Mouse (Mus musculus): ENCODE results near the gene Camk2b.
"Not testable (repeated sequence)": the region's sequence is repeated elsewhere in the genome, so short reads cannot be mapped to it uniquely, and the experiment has no call there.

Gene Camk2b

GRCm38 (mm10) chr11:6016368-6016767 is 49.8 kb downstream of the Camk2b start:
- in situ Hi-C loops (cut with MboI, MseI): no loop called here

- in situ Hi-C loops (cut with MboI, MseI): no loop called here
Measured at GRCm38 (mm10) chr11:6015011-6015431, 51.1 kb downstream of the Camk2b start.

- in situ Hi-C loops (cut with MboI, MseI): no loop called here
Measured at GRCm38 (mm10) chr11:6013359-6013758, 52.8 kb downstream of the Camk2b start.

GRCm38 (mm10) chr11:6011879-6012278 is 54.3 kb downstream of the Camk2b start:
- in situ Hi-C loops (cut with MboI, MseI): no loop called here

- in situ Hi-C loops (cut with MboI, MseI): not testable (repeated sequence)
Measured at GRCm38 (mm10) chr11:6010751-6011482, 55.2 kb downstream of the Camk2b start.

GRCm38 (mm10) chr11:6007779-6008128 is 58.4 kb downstream of the Camk2b start:
- in situ Hi-C loops (cut with MboI, MseI): not testable (repeated sequence)

GRCm38 (mm10) chr11:6007010-6007778 is 59.0 kb downstream of the Camk2b start:
- in situ Hi-C loops (cut with MboI, MseI): not testable (repeated sequence)

GRCm38 (mm10) chr11:6006351-6007009 is 59.7 kb downstream of the Camk2b start:
- in situ Hi-C loops (cut with MboI, MseI): not testable (repeated sequence)

- in situ Hi-C loops (cut with MboI, MseI): not testable (repeated sequence)
Measured at GRCm38 (mm10) chr11:6005374-6006043, 60.7 kb downstream of the Camk2b start.

GRCm38 (mm10) chr11:6003046-6003639 is 63.0 kb downstream of the Camk2b start:
- in situ Hi-C loops (cut with MboI, MseI): no loop called here

- in situ Hi-C loops (cut with MboI, MseI): no loop called here
Measured at GRCm38 (mm10) chr11:6001981-6002649, 64.0 kb downstream of the Camk2b start.

- in situ Hi-C loops (cut with MboI, MseI): no loop called here
Measured at GRCm38 (mm10) chr11:6000961-6001682, 65.0 kb downstream of the Camk2b start.

- in situ Hi-C loops (cut with MboI, MseI): loop anchor here (5.0 kb wide), 1 partner anchor 197 kb away; no protein-coding TSS in a partner anchor
Measured at GRCm38 (mm10) chr11:5999832-6000771, 66.1 kb downstream of the Camk2b start.

GRCm38 (mm10) chr11:5998472-5998871 is 67.7 kb downstream of the Camk2b start:
- in situ Hi-C loops (cut with MboI, MseI): loop anchor here (5.0 kb wide), 1 partner anchor 199 kb away; no protein-coding TSS in a partner anchor

GRCm38 (mm10) chr11:5995989-5996388 is 70.2 kb downstream of the Camk2b start:
- in situ Hi-C loops (cut with MboI, MseI): loop anchor here (5.0 kb wide), 1 partner anchor 201 kb away; no protein-coding TSS in a partner anchor

- in situ Hi-C loops (cut with MboI, MseI): loop anchor here (5.0 kb wide), 1 partner anchor 202 kb away; no protein-coding TSS in a partner anchor
Measured at GRCm38 (mm10) chr11:5994880-5995279, 71.3 kb downstream of the Camk2b start.

- in situ Hi-C loops (cut with MboI, MseI): no loop called here
Measured at GRCm38 (mm10) chr11:5994212-5994611, 72.0 kb downstream of the Camk2b start.

- in situ Hi-C loops (cut with MboI, MseI): no loop called here
Measured at GRCm38 (mm10) chr11:5990910-5991309, 75.3 kb downstream of the Camk2b start.

Measured in T-helper 1 cell (primary cell).